Mouse (Mus musculus) kidney, adult 8-10 months (tissue): Measurements from ENCODE around the gene Srrm3.

ENCODE experiments used
- DNase-seq, 2 experiments: peaks; one replicate each; pipeline ENCODE4 v3.0.0; 2022

Gene Srrm3

GRCm38 (mm10) chr5:135873753-135874152, 67.1 kb downstream of the Srrm3 start:
- no peak for DNase-seq

- peak; percentile 32 to 67 for DNase-seq
Measured at GRCm38 (mm10) chr5:135877180-135877579, 70.5 kb downstream of the Srrm3 start.

DNA sequence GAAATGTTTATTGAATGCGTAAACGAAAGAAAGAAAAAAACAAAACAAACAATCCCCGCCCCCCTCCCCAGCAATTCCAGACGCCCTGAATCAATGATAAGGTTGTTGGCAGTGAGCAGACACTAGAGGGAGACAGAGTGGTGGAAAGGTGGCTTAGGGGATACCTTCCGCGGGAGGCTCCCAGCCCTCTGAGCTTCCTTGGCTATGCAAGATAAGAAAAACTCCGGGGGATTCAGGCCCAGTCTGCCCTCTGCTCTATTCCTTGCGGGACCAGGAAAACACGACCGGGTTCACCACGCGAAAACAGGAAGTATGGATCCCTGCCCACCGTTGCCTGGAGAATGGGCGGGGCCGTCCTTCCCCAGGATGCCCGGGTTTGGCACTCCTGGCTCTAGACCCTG, 71.1 kb downstream of the Srrm3 start:
- DNase-seq = peak; percentile 49 to 52

GRCm38 (mm10) chr5:135879449-135880158, 72.9 kb downstream of the Srrm3 start:
- DNase-seq = peak; percentile 58 to 68

DNA sequence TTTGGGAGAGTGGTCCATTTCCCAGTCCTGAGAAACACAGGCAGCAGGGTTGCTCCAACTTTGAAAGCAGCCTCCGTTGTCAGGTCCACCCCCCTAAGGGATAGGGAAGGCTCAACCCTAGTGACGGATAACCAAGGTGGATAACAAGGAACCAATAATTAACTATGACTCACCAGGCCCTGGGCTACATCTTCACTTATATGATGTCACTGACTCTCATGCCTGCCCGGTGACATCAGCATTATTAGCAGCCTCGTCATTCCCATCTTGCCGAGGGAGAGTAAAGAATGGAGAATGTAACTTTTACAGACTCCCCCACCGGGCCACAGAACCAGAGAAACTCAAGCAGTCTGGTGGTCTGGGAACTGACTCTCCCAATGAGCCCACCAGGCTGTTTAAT, 78.0 kb downstream of the Srrm3 start:
- DNase-seq = no peak

- peak; percentile 86 to 87 for DNase-seq
Measured at GRCm38 (mm10) chr5:135887675-135888102, 81.0 kb downstream of the Srrm3 start, which contains the start of gene Hspb1. Gene Hspb1, plus strand, starts transcription at chr5:135887919.

GRCm38 (mm10) chr5:135888405-135889215, 81.9 kb downstream of the Srrm3 start:
- no peak for DNase-seq

DNA sequence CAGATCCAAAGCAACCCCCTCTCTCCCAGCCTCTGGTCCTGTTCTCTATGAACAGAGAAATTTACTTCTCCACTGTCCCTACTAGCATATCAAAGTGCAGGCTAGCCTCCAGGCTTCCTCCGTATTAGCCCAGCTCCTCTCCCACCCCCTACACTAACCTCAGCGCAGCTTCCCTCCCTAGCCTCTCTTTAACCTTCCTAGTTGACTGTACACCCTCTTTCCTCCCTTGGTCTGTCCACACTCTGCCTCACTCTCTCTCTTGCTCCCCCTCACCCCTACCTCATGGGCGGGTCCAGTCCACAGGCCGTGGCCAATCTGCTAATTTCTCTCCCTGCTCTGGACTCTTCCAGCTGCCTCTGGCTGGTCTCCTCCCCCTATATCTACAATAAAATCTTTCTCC, 83.6 kb downstream of the Srrm3 start:
- DNase-seq = no peak

- DNase-seq = no peak
Measured at GRCm38 (mm10) chr5:135890920-135891319, 84.2 kb downstream of the Srrm3 start.

DNA sequence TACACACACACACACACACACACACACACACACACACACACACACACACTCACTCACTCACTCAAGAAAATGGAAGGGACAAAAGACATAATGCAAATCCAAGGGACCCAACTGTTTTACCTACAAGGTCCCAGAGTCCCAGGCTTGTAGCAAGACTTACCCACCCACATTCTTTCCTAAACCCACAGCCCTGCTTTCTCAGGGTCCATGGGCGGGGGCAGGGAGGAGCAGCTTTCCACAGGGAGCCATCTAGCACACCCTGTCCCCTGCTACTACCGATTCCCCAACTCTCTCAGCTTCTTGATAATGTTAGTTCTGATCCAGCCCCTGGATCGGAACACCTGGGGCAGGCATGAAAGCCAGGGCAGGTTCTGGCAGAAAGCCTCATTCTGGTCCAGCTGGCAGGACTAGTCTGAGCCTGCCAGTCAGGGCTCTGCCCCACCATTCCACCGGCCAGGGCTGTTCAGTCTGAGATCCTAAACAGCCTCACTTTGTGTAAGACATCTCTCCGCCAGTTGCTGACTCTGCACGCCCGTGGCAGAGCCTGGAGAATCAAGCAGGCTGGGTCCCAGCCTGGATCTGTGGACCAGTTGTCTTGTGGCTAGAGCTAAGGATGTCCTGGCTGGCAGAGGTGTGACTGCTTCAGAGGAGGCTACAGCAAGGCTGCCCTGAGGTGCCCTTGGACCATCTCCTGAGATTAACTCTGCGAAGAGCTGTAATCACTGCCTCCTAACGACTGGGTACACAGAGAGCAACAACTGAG, 86.1 kb downstream of the Srrm3 start:
- DNase-seq = no peak

- DNase-seq = no peak
Measured at GRCm38 (mm10) chr5:135894958-135895357, 88.3 kb downstream of the Srrm3 start.

- peak in 1 of 2 experiments; percentile 43 for DNase-seq
Measured at GRCm38 (mm10) chr5:135898028-135898427, 91.3 kb downstream of the Srrm3 start.

DNA sequence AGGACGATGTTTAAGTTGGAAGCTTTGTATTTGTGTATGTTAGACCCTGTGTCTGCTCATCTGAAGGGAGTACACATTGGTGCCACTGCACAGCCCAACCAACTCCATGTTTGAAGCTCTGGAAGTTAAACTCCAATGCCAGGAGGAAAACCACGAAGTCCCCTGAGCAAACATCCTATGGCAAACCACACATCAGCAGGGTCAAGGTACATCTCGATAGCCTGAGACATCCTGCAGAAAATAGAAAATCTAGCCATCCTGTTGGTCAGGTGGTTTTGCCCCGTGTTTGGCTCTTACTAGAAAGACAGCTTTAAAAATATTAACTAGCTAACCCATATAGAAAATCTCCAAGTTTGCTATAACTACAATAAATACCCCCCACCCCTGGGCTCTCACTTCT, 92.3 kb downstream of the Srrm3 start:
- DNase-seq = no peak

DNA sequence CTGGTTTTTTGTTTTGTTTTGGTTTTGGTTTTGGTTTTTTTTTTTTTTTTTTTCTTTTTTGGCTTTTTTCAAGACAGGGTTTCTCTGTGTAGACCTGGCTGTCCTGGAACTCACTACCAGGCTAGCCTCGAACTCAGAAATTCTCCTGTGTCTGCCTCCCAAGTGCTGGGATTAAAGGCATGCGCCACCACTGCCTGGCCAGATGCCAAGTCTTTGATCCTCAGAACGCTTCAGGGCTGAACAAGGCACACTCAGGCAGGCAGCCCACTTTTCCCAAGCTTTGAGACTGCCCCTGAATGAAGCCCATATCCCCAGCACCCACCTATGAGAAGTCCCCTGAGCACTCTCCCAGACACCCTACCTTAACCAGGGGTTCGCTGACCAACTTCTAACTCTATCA, 93.1 kb downstream of the Srrm3 start:
- DNase-seq = no peak

DNA sequence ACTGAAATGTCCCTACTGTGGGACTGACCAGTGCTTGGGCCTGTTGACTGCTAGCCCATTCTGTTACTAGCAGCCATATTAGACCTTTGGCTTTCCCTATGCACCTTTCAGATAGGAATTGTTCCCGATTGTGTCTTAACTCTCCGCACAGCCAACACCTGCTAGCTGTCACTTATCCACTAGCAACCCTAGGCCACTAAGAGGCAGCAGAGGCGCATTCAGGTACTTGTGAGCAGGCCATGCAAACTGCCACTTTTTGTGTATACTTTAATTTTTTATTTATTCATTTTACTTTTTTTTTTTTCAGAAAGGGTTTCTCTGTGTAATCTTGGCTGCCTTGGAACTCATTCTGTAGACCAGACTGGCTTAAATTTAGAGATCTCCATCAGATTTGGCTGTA, 94.0 kb downstream of the Srrm3 start:
- DNase-seq = no peak

- no peak for DNase-seq
Measured at GRCm38 (mm10) chr5:135901354-135902095, 94.8 kb downstream of the Srrm3 start.

DNA sequence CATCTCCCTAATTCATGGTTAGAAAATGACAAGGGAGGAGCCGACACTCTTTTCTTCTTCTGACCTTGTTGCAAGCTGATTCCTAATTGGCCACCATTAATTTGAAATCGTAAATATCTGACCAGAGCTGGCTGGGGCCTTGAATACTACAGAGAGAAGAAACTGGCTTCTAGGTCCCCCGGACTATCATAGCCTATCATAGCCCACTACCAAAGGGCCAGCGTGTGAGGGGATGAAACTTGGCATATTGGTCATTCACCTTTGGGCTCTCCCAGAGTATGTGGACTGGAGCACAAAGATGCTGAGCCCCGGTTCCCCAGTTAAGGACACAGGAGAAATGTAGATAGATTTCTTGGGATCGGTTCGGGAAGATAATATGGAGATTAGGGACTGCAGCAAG, 96.4 kb downstream of the Srrm3 start:
- DNase-seq = no peak

GRCm38 (mm10) chr5:135903551-135904151, 97.0 kb downstream of the Srrm3 start:
- peak; percentile 89 to 92 for DNase-seq

GRCm38 (mm10) chr5:135904259-135904658, 97.6 kb downstream of the Srrm3 start:
- DNase-seq = no peak

GRCm38 (mm10) chr5:135905320-135906225, 98.9 kb downstream of the Srrm3 start:
- no peak for DNase-seq

DNA sequence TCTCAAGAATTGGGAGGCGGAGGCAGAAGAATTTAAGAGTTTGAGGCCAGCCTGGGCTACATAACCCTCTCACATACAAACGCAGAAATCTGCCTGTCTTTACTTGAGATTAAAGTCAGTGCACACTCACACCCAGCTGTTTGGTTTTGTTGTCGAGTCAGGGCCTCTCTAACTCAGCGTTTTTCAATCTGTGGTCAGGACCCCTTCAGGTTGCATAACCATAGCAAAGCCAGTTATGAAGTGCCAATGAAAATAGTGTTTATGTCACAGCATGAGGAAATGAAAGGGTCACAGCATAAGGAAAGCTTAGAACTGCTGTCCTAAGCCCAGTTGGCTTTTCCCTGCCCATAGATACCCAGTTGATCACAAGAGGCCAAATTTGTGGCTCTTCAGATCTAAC, 100.2 kb downstream of the Srrm3 start:
- no peak for DNase-seq
